Mouse (Mus musculus): Measurements from ENCODE around the gene Vgll4. TPM values are rescaled to one million over a fixed set of nuclear protein-coding genes. Genes with fewer than 3 reads are reported as not detected.

The Vgll4 gene
- polyA plus RNA-seq, 1 experiment from 2014 or later: 84.9 TPM

DNA sequence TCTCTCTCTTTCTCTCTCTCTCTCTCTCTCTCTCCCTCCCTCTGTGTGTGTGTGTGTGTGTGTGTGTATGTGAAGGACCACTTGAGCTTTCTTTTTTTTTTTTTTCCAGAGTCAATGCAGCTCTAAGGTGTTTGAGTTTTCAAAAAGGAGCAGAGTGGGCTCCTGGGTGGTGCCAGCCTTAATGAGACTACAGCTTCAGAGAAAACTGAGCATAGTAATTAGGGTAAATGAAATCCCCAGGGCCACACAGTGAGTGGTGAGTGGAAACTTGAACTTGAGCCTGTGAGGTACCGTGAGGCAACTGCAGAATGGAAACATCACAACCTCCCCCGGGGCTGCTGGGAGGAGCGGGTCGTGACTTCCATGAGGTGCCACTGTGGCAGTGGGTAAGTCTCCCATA lies 22.1 kb upstream of the Vgll4 start:
- no peak for ATAC-seq (ENCODE audit: insufficient number of reproducible peaks, insufficient read depth, low FRiP score, low read depth)
- Histone ChIP-seq H3K9me3 (ENCODE audit: control insufficient read depth, low read depth, low read length) (no peaks in the 10 kb centered on the region), H3K36me3 (ENCODE audit: control insufficient read depth, insufficient read depth, low read length) (no peaks in the 10 kb centered on the region), H3K27me3 (ENCODE audit: control insufficient read depth, insufficient read depth, low read length) (no peaks in the 10 kb centered on the region), H3K9ac (replicated peaks; ENCODE audit: low read depth, low read length) (no peak overlapping the region), H3K4me1 (ENCODE audit: control insufficient read depth, insufficient read depth, low read length) (no peaks in the 10 kb centered on the region; the same call in 1 of the 2 replicates), H3K4me2 (replicated peaks; ENCODE audit: low read depth, low read length) (no peak overlapping the region), H3K27ac (ENCODE audit: low read length) (no peak overlapping the region), H3K4me3 (ENCODE audit: low read depth, low read length) (no peak overlapping the region)
- WGBS: 92% methylated on average over 4 of the region's 4 CpGs

- Histone ChIP-seq H3K4me2 (replicated peaks; ENCODE audit: low read depth, low read length) (no peak overlapping the region), H3K4me1 (ENCODE audit: control insufficient read depth, insufficient read depth, low read length) (no peaks in the 10 kb centered on the region; the same call in 1 of the 2 replicates), H3K27ac (ENCODE audit: low read length) (peak overlapping the region; percentile 88), H3K4me3 (ENCODE audit: low read depth, low read length) (no peak overlapping the region), H3K9me3 (ENCODE audit: control insufficient read depth, low read depth, low read length) (no peaks in the 10 kb centered on the region), H3K36me3 (ENCODE audit: control insufficient read depth, insufficient read depth, low read length) (no peaks in the 10 kb centered on the region), H3K9ac (replicated peaks; ENCODE audit: low read depth, low read length) (no peak overlapping the region), H3K27me3 (ENCODE audit: control insufficient read depth, insufficient read depth, low read length) (no peaks in the 10 kb centered on the region)
- 64% methylated on average over 3 of the region's 3 CpGs for WGBS
- ATAC-seq (ENCODE audit: insufficient number of reproducible peaks, insufficient read depth, low FRiP score, low read depth): peak; percentile 47; the same call in 1 of the 2 replicates
These were observed 18.8 kb upstream of the Vgll4 start for GRCm38 (mm10) chr6:114988619-114988980.

DNA sequence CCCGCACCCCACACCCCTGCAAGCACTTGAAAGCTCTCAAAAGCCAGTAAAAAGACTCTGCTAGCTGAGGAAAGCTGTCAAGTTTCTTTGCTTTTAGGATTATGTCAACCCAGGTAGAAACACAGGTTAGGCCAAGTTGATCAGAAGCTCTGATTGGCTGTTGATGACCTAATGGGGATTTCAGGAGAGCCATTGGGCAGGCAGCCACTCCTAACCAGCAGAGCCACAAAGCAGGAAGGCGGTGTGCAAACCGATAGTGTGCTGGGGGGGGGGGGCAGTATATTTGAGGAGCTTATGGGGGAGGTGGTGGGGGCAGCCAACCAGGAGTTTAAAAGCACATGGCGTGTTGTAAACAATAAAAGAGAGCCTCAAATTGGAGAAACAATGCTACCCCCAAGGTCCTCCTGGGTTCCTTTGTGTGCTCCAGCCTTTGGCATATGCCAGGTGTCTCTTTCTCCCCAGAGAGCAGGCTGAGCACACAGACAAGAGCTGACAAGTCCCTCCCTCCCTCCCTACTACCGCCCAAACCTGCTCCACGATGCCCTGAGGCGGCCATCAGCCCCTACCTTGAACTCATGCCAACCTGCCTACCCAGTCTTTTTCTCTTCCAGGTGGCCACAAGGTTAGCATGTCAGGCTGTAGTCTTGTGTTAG lies 18.3 kb upstream of the Vgll4 start:
- Histone ChIP-seq H3K9ac (replicated peaks; ENCODE audit: low read depth, low read length) (no peak overlapping the region), H3K27ac (ENCODE audit: low read length) (peak overlapping the region; percentile 88), H3K9me3 (ENCODE audit: control insufficient read depth, low read depth, low read length) (no peaks in the 10 kb centered on the region), H3K4me2 (replicated peaks; ENCODE audit: low read depth, low read length) (no peak overlapping the region), H3K4me3 (ENCODE audit: low read depth, low read length) (no peak overlapping the region), H3K36me3 (ENCODE audit: control insufficient read depth, insufficient read depth, low read length) (no peaks in the 10 kb centered on the region), H3K27me3 (ENCODE audit: control insufficient read depth, insufficient read depth, low read length) (no peaks in the 10 kb centered on the region), H3K4me1 (ENCODE audit: control insufficient read depth, insufficient read depth, low read length) (no peaks in the 10 kb centered on the region; the same call in 1 of the 2 replicates)
- 53% methylated on average over 7 of the region's 7 CpGs for WGBS
- ATAC-seq (ENCODE audit: insufficient number of reproducible peaks, insufficient read depth, low FRiP score, low read depth): peak; percentile 86

- H3K4me2 ChIP-seq (replicated peaks; ENCODE audit: low read depth, low read length): no peak overlapping the region
- no peaks in the 10 kb centered on the region; the same call in 1 of the 2 replicates for H3K4me1 ChIP-seq (ENCODE audit: control insufficient read depth, insufficient read depth, low read length)
- H3K36me3 ChIP-seq (ENCODE audit: control insufficient read depth, insufficient read depth, low read length): no peaks in the 10 kb centered on the region
- no peaks in the 10 kb centered on the region for H3K27me3 ChIP-seq (ENCODE audit: control insufficient read depth, insufficient read depth, low read length)
- no peak overlapping the region for H3K4me3 ChIP-seq (ENCODE audit: low read depth, low read length)
- no peak overlapping the region for H3K27ac ChIP-seq (ENCODE audit: low read length)
- WGBS: 65% methylated on average over 7 of the region's 7 CpGs
- H3K9me3 ChIP-seq (ENCODE audit: control insufficient read depth, low read depth, low read length): no peaks in the 10 kb centered on the region
- ATAC-seq (ENCODE audit: insufficient number of reproducible peaks, insufficient read depth, low FRiP score, low read depth): peak; percentile 56; the same call in 1 of the 2 replicates
- no peak overlapping the region for H3K9ac ChIP-seq (replicated peaks; ENCODE audit: low read depth, low read length)
These were observed 12.9 kb upstream of the Vgll4 start for GRCm38 (mm10) chr6:114982671-114983070.

- Histone ChIP-seq H3K9ac (replicated peaks; ENCODE audit: low read depth, low read length) (no peak overlapping the region), H3K27me3 (ENCODE audit: control insufficient read depth, insufficient read depth, low read length) (no peaks in the 10 kb centered on the region), H3K4me3 (ENCODE audit: low read depth, low read length) (no peak overlapping the region), H3K4me2 (replicated peaks; ENCODE audit: low read depth, low read length) (no peak overlapping the region), H3K9me3 (ENCODE audit: control insufficient read depth, low read depth, low read length) (no peaks in the 10 kb centered on the region), H3K4me1 (ENCODE audit: control insufficient read depth, insufficient read depth, low read length) (no peaks in the 10 kb centered on the region), H3K27ac (ENCODE audit: low read length) (no peak overlapping the region), H3K36me3 (ENCODE audit: control insufficient read depth, insufficient read depth, low read length) (no peaks in the 10 kb centered on the region)
- ATAC-seq (ENCODE audit: insufficient number of reproducible peaks, insufficient read depth, low FRiP score, low read depth): no peak
- 68% methylated on average over 1 of the region's 1 CpGs for WGBS
These were observed 9.9 kb upstream of the Vgll4 start for GRCm38 (mm10) chr6:114979715-114980114.

- no peaks in the 10 kb centered on the region for H3K27me3 ChIP-seq (ENCODE audit: control insufficient read depth, insufficient read depth, low read length)
- H3K9ac ChIP-seq (replicated peaks; ENCODE audit: low read depth, low read length): no peak overlapping the region
- WGBS: 74% methylated on average over 7 of the region's 7 CpGs
- no peaks in the 10 kb centered on the region for H3K9me3 ChIP-seq (ENCODE audit: control insufficient read depth, low read depth, low read length)
- H3K27ac ChIP-seq (ENCODE audit: low read length): no peak overlapping the region
- no peak overlapping the region for H3K4me2 ChIP-seq (replicated peaks; ENCODE audit: low read depth, low read length)
- no peaks in the 10 kb centered on the region for H3K4me1 ChIP-seq (ENCODE audit: control insufficient read depth, insufficient read depth, low read length)
- no peak overlapping the region for H3K4me3 ChIP-seq (ENCODE audit: low read depth, low read length)
- no peak for ATAC-seq (ENCODE audit: insufficient number of reproducible peaks, insufficient read depth, low FRiP score, low read depth)
- H3K36me3 ChIP-seq (ENCODE audit: control insufficient read depth, insufficient read depth, low read length): no peaks in the 10 kb centered on the region
These were observed 7.2 kb upstream of the Vgll4 start for GRCm38 (mm10) chr6:114976915-114977419.

GRCm38 (mm10) chr6:114974331-114974730 lies 4.5 kb upstream of the Vgll4 start:
- no peaks in the 10 kb centered on the region for H3K9me3 ChIP-seq (ENCODE audit: control insufficient read depth, low read depth, low read length)
- 88% methylated on average over 1 of the region's 1 CpGs for WGBS
- H3K4me3 ChIP-seq (ENCODE audit: low read depth, low read length): no peak overlapping the region
- ATAC-seq (ENCODE audit: insufficient number of reproducible peaks, insufficient read depth, low FRiP score, low read depth): no peak
- no peak overlapping the region for H3K4me2 ChIP-seq (replicated peaks; ENCODE audit: low read depth, low read length)
- H3K9ac ChIP-seq (replicated peaks; ENCODE audit: low read depth, low read length): no peak overlapping the region
- H3K4me1 ChIP-seq (ENCODE audit: control insufficient read depth, insufficient read depth, low read length): peaks cover 3% of the 10 kb centered on the region; the same call in 1 of the 2 replicates
- H3K36me3 ChIP-seq (ENCODE audit: control insufficient read depth, insufficient read depth, low read length): no peaks in the 10 kb centered on the region
- no peak overlapping the region for H3K27ac ChIP-seq (ENCODE audit: low read length)
- H3K27me3 ChIP-seq (ENCODE audit: control insufficient read depth, insufficient read depth, low read length): no peaks in the 10 kb centered on the region

DNA sequence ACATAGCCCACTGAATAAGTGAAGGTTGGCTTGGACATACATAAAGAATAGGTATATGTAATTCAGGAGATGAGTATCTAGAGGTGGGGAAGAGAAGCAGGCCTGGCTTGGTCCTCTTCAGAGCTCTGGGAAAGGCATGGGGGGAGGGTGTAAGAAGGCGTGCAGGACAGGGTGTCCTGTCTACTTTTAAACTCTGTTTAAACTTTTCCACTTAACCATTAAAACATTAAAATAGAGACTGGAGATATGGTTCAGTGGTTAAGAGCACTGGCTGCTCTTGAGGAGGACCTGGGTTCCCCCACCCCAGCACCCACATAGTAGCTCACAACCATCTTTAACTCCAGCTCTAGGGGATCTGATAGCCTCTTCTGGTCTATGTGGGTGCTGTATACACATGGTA lies 3.2 kb upstream of the Vgll4 start:
- H3K4me2 ChIP-seq (replicated peaks; ENCODE audit: low read depth, low read length): no peak overlapping the region
- no peaks in the 10 kb centered on the region for H3K9me3 ChIP-seq (ENCODE audit: control insufficient read depth, low read depth, low read length)
- 59% methylated on average over 1 of the region's 1 CpGs for WGBS
- peaks cover 3% of the 10 kb centered on the region; the same call in 1 of the 2 replicates for H3K4me1 ChIP-seq (ENCODE audit: control insufficient read depth, insufficient read depth, low read length)
- no peak overlapping the region for H3K27ac ChIP-seq (ENCODE audit: low read length)
- ATAC-seq (ENCODE audit: insufficient number of reproducible peaks, insufficient read depth, low FRiP score, low read depth): no peak
- H3K27me3 ChIP-seq (ENCODE audit: control insufficient read depth, insufficient read depth, low read length): no peaks in the 10 kb centered on the region
- H3K36me3 ChIP-seq (ENCODE audit: control insufficient read depth, insufficient read depth, low read length): no peaks in the 10 kb centered on the region
- H3K9ac ChIP-seq (replicated peaks; ENCODE audit: low read depth, low read length): no peak overlapping the region
- H3K4me3 ChIP-seq (ENCODE audit: low read depth, low read length): no peak overlapping the region

DNA sequence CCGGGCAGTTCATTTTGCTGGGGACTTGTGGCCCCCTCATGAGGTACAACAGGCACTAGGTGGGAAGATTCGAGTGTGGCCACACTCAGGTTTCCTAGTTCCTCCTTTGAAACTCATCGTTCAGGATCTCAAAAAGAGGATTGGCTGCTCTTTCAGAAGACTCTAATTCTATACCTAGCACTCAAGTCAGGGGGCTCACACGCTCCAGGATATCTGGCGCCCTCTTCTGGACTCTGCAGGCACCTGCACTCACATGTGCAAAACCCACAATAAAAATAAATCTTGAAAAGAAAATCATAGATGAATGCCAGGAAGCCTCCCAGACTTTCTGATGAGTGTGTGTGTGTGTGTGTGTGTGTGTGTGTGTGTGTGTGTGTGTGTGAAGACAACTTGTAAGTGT lies 1.1 kb upstream of the Vgll4 start:
- Histone ChIP-seq H3K36me3 (ENCODE audit: control insufficient read depth, insufficient read depth, low read length) (no peaks in the 10 kb centered on the region), H3K27me3 (ENCODE audit: control insufficient read depth, insufficient read depth, low read length) (0 out of 2 replicates have a peak, but pooled peaks cover 6% of the 10 kb centered on the region), H3K9me3 (ENCODE audit: control insufficient read depth, low read depth, low read length) (no peaks in the 10 kb centered on the region), H3K4me3 (ENCODE audit: low read depth, low read length) (no peak overlapping the region), H3K9ac (replicated peaks; ENCODE audit: low read depth, low read length) (no peak overlapping the region), H3K4me2 (replicated peaks; ENCODE audit: low read depth, low read length) (no peak overlapping the region), H3K27ac (ENCODE audit: low read length) (no peak overlapping the region), H3K4me1 (ENCODE audit: control insufficient read depth, insufficient read depth, low read length) (peaks cover 3% of the 10 kb centered on the region; the same call in 1 of the 2 replicates)
- ATAC-seq (ENCODE audit: insufficient number of reproducible peaks, insufficient read depth, low FRiP score, low read depth): no peak
- WGBS: 74% methylated on average over 5 of the region's 5 CpGs
